Mouse (Mus musculus): ENCODE measurements at regions not wholly inside any gene's neighbourhood (a gene's known extent, or its start where the extent isn't known, plus 50 kb on each side); places are given as distances from the start of the nearest gene placed in this dataset.

DNA sequence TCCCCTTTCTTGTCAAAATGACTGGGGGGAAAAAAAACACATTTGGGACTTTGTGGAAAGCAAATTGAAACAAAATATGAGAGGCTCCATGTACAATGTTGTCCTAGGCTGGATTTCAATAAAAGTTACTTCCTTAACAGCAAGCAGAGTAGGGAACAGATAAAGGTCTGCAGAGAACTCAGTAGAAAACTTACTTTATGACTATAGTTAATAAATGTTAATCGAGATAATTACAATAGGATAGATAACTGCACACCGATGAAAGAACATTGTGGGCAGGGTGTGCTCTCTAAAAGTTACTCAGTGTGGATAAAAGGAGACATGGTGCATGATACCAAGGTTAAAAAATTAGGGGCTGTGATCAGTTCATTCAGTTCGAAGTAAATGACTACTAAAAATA, 691.6 kb upstream of the Atxn7l3b start:
- TF ChIP-seq POLR2A (IDR thresholded peaks at IDR 0.05; ENCODE audit: insufficient read depth, low read length) = no peak
- no peak for TF ChIP-seq CTCF (IDR thresholded peaks at IDR 0.05; ENCODE audit: low read depth, low read length)
- no peak for TF ChIP-seq EP300 (IDR thresholded peaks at IDR 0.05; ENCODE audit: insufficient read depth, low read depth, low read length)
- Histone ChIP-seq H3K4me1 (ENCODE audit: control insufficient read depth, insufficient read depth, low read length) (no peaks in the 10 kb centered on the region), H3K27me3 (ENCODE audit: control insufficient read depth, insufficient read depth, low read length, poor library complexity, severe bottlenecking) (no peaks in the 10 kb centered on the region), H3K4me3 (ENCODE audit: low read depth, low read length) (no peak overlapping the region), H3K9ac (ENCODE audit: low read depth, poor library complexity, severe bottlenecking) (no peak overlapping the region), H3K36me3 (ENCODE audit: control insufficient read depth, insufficient read depth, low read length, poor library complexity, severe bottlenecking) (no peaks in the 10 kb centered on the region), H3K27ac (ENCODE audit: insufficient read depth, low read length) (no peak overlapping the region), H3K9me3 (replicated peaks; ENCODE audit: control insufficient read depth, insufficient read depth, low read length, poor library complexity, severe bottlenecking) (no peaks in the 10 kb centered on the region)

DNA sequence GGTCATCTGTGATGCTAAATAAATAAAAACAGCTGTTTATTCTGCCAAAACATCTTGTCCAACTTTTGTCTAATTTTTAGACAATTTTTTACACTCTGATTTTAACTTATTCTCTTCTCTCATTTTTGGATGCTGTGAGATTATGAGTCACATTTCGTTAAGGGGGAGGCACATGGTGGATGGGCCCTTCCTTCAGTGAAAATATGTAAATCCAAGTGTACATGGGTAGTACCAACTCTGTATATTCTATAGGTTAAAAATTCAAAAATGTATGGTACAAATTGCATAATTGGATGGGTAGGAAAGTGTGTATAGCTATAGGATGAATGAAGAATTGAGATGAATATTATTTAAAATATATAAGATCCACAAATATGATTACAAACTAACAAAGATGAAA, 687.1 kb upstream of the Atxn7l3b start:
- TF ChIP-seq EP300 (IDR thresholded peaks at IDR 0.05; ENCODE audit: insufficient read depth, low read depth, low read length) = no peak
- no peak for TF ChIP-seq POLR2A (IDR thresholded peaks at IDR 0.05; ENCODE audit: insufficient read depth, low read length)
- no peak for TF ChIP-seq CTCF (IDR thresholded peaks at IDR 0.05; ENCODE audit: low read depth, low read length)
- no peaks in the 10 kb centered on the region for H3K36me3 ChIP-seq (ENCODE audit: control insufficient read depth, insufficient read depth, low read length, poor library complexity, severe bottlenecking)
- H3K27ac ChIP-seq (ENCODE audit: insufficient read depth, low read length) = no peak overlapping the region
- no peaks in the 10 kb centered on the region for H3K4me1 ChIP-seq (ENCODE audit: control insufficient read depth, insufficient read depth, low read length)
- no peaks in the 10 kb centered on the region for H3K27me3 ChIP-seq (ENCODE audit: control insufficient read depth, insufficient read depth, low read length, poor library complexity, severe bottlenecking)
- H3K9me3 ChIP-seq (replicated peaks; ENCODE audit: control insufficient read depth, insufficient read depth, low read length, poor library complexity, severe bottlenecking) = no peaks in the 10 kb centered on the region
- no peak overlapping the region for H3K9ac ChIP-seq (ENCODE audit: low read depth, poor library complexity, severe bottlenecking)
- H3K4me3 ChIP-seq (ENCODE audit: low read depth, low read length) = no peak overlapping the region

DNA sequence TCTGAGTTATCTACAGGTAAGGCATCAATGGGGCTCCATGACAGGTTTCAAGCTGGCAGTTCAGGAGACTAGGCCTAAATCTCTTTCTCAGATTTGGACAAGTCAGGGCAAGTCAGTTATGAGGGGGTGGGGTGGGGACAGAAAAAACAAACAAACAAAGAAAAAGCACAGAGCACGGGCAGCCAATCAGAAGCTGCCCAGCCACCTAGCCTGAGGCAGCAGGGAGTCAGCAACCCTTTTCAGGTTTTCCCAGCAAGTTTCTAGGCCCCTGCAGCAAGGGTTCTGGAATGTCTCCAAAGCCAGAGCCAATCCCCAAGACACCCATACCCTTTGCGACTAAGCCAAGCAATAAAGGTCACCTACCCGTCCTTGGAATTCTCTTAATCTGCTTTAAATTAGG, 664.6 kb upstream of the Atxn7l3b start:
- H3K9me3 ChIP-seq (replicated peaks; ENCODE audit: control insufficient read depth, insufficient read depth, low read length, poor library complexity, severe bottlenecking) = peaks cover 6% of the 10 kb centered on the region
- H3K9ac ChIP-seq (ENCODE audit: low read depth, poor library complexity, severe bottlenecking) = no peak overlapping the region
- no peaks in the 10 kb centered on the region for H3K36me3 ChIP-seq (ENCODE audit: control insufficient read depth, insufficient read depth, low read length, poor library complexity, severe bottlenecking)
- H3K4me1 ChIP-seq (ENCODE audit: control insufficient read depth, insufficient read depth, low read length) = no peaks in the 10 kb centered on the region
- TF ChIP-seq CTCF (IDR thresholded peaks at IDR 0.05; ENCODE audit: low read depth, low read length) (no peak), POLR2A (IDR thresholded peaks at IDR 0.05; ENCODE audit: insufficient read depth, low read length) (no peak), EP300 (IDR thresholded peaks at IDR 0.05; ENCODE audit: insufficient read depth, low read depth, low read length) (no peak)
- peak overlapping the region; percentile 69 for H3K27ac ChIP-seq (ENCODE audit: insufficient read depth, low read length)
- H3K4me3 ChIP-seq (ENCODE audit: low read depth, low read length) = no peak overlapping the region
- no peaks in the 10 kb centered on the region for H3K27me3 ChIP-seq (ENCODE audit: control insufficient read depth, insufficient read depth, low read length, poor library complexity, severe bottlenecking)

DNA sequence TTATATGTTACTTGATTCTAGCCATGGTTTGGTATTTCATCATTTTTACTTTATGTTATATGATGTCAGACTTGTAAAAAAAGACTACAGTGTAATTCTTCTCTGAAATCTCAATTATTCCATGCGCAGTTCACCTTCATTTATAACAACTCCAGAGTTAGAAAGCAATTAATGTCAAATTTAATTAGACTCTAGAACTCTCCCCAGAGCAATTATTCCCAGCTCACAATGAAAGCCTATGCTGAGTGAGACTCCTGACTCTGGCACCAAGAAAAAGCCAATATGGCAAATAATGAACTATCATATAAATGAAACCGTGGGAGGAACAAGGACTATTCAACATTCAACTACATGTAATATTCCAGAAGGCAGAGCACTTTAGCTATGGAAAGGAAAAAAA, 663.3 kb upstream of the Atxn7l3b start:
- no peak overlapping the region for H3K4me3 ChIP-seq (ENCODE audit: low read depth, low read length)
- H3K36me3 ChIP-seq (ENCODE audit: control insufficient read depth, insufficient read depth, low read length, poor library complexity, severe bottlenecking) = no peaks in the 10 kb centered on the region
- H3K9me3 ChIP-seq (replicated peaks; ENCODE audit: control insufficient read depth, insufficient read depth, low read length, poor library complexity, severe bottlenecking) = peaks cover 6% of the 10 kb centered on the region
- no peaks in the 10 kb centered on the region for H3K4me1 ChIP-seq (ENCODE audit: control insufficient read depth, insufficient read depth, low read length)
- H3K27me3 ChIP-seq (ENCODE audit: control insufficient read depth, insufficient read depth, low read length, poor library complexity, severe bottlenecking) = no peaks in the 10 kb centered on the region
- no peak overlapping the region for H3K9ac ChIP-seq (ENCODE audit: low read depth, poor library complexity, severe bottlenecking)
- no peak overlapping the region for H3K27ac ChIP-seq (ENCODE audit: insufficient read depth, low read length)
- no peak for TF ChIP-seq POLR2A (IDR thresholded peaks at IDR 0.05; ENCODE audit: insufficient read depth, low read length)
- TF ChIP-seq EP300 (IDR thresholded peaks at IDR 0.05; ENCODE audit: insufficient read depth, low read depth, low read length) = no peak
- no peak for TF ChIP-seq CTCF (IDR thresholded peaks at IDR 0.05; ENCODE audit: low read depth, low read length)

DNA sequence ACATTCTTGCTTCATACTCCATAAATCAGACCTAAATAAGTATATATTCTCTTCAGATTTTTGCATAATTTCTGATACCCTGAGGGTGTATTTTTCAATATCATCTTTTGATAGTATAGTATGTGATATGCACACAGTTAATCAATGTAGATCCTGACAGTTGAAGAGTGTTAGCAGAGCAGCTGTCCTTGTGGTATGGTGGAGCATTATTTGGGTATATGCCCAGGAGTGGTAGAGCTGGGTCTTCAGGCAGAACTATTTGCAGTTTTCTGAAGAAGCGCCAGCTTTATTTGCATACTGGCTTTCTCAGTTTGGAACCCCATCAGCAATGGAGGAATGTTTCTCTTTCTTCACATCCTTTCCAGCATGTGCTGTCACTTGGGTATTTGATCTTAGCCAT, 641.5 kb upstream of the Atxn7l3b start:
- TF ChIP-seq CTCF (IDR thresholded peaks at IDR 0.05; ENCODE audit: low read depth, low read length) = no peak
- TF ChIP-seq EP300 (IDR thresholded peaks at IDR 0.05; ENCODE audit: insufficient read depth, low read depth, low read length) = no peak
- TF ChIP-seq POLR2A (IDR thresholded peaks at IDR 0.05; ENCODE audit: insufficient read depth, low read length) = no peak
- H3K4me1 ChIP-seq (ENCODE audit: control insufficient read depth, insufficient read depth, low read length) = no peaks in the 10 kb centered on the region
- H3K9ac ChIP-seq (ENCODE audit: low read depth, poor library complexity, severe bottlenecking) = no peak overlapping the region
- H3K27me3 ChIP-seq (ENCODE audit: control insufficient read depth, insufficient read depth, low read length, poor library complexity, severe bottlenecking) = no peaks in the 10 kb centered on the region
- H3K4me3 ChIP-seq (ENCODE audit: low read depth, low read length) = no peak overlapping the region
- no peak overlapping the region for H3K27ac ChIP-seq (ENCODE audit: insufficient read depth, low read length)
- H3K9me3 ChIP-seq (replicated peaks; ENCODE audit: control insufficient read depth, insufficient read depth, low read length, poor library complexity, severe bottlenecking) = no peaks in the 10 kb centered on the region
- no peaks in the 10 kb centered on the region for H3K36me3 ChIP-seq (ENCODE audit: control insufficient read depth, insufficient read depth, low read length, poor library complexity, severe bottlenecking)
